Mouse (Mus musculus) kidney, postnatal 0 days (tissue): Measurements from ENCODE around the gene Map7d1. TPM values are rescaled to one million over a fixed set of nuclear protein-coding genes. Genes with fewer than 3 reads are reported as not detected.

Source experiments
- ATAC-seq: fragments of 200-750 bp; cut with Nextera tagmentation; replicated peaks from 2 replicates; pipeline ENCODE4 v1.8.0; 2017; ENCODE audit warnings: low read depth, moderate number of reproducible peaks, moderate TSS enrichment, moderate library complexity; ENCODE audit not compliant: low FRiP score
- DNase-seq: peaks from one replicate; pipeline ENCODE4 v3.0.0-alpha.2; 2016; ENCODE audit warnings: low spot score
- H3K27ac ChIP-seq: fragments of 300-500 bp; sonication (generic); 2 replicates; pipeline ENCODE4 v1.5.1; 2014; ENCODE audit warnings: mild to moderate bottlenecking
- H3K27me3 ChIP-seq: fragments of 300-500 bp; sonication (generic); 2 replicates; pipeline ENCODE4 v1.6.1; 2014; ENCODE audit warnings: low read length, mixed read lengths; ENCODE audit not compliant: insufficient read depth
- H3K36me3 ChIP-seq: fragments of 300-500 bp; sonication (generic); 2 replicates; pipeline ENCODE4 v1.6.1; 2014; ENCODE audit warnings: low read length, mixed read lengths; ENCODE audit not compliant: insufficient read depth
- H3K4me1 ChIP-seq: fragments of 300-500 bp; sonication (generic); replicated peaks from 2 replicates; pipeline ENCODE4 v1.6.1; 2014; ENCODE audit warnings: antibody characterized with exemption, low read length, mixed read lengths; ENCODE audit not compliant: insufficient read depth
- H3K4me2 ChIP-seq: fragments of 300-500 bp; sonication (generic); 2 replicates; pipeline ENCODE4 v1.6.1; 2014; ENCODE audit warnings: mild to moderate bottlenecking, low read length, moderate library complexity, mixed read lengths
- H3K4me3 ChIP-seq: fragments of 300-500 bp; sonication (generic); replicated peaks from 2 replicates; pipeline ENCODE4 v1.5.1; 2014; ENCODE audit warnings: low read depth, low read length
- H3K9ac ChIP-seq: fragments of 300-500 bp; sonication (generic); 2 replicates; pipeline ENCODE4 v1.6.1; 2014; ENCODE audit warnings: low read depth, low read length
- H3K9me3 ChIP-seq: fragments of 300-500 bp; sonication (generic); replicated peaks from 2 replicates; pipeline ENCODE4 v1.6.1; 2016; ENCODE audit warnings: low read length, inconsistent platforms, mixed read lengths
- CTCF ChIP-seq: IDR thresholded peaks from 2 replicates; pipeline ENCODE4 v1.5.1; 2016; ENCODE audit warnings: antibody characterized with exemption, low read depth, mild to moderate bottlenecking, moderate library complexity
- WGBS: fragments of 180-500 bp; shearing (Covaris S2); extraction: QIAGEN DNeasy Blood & Tissue Kit; methylation state at CpG from one replicate; pipeline ENCODE4 v1.1.7; 2014; 5-methylcytosine and 5-hydroxymethylcytosine counted together
- polyA plus RNA-seq: library from polyadenylated mRNA; unstranded; fragments of >200 nt; fragmentation: Nextera tagmentation; extraction: Ambion mirVana; gene quantifications from 2 replicates; pipeline ENCODE4 v1.2.1, GENCODE M21; 2015

Map7d1 gene
- polyA plus RNA-seq, 1 experiment from 2014 or later: 27.3 TPM

GRCm38 (mm10) chr4:126237721-126238242 is 18.4 kb downstream of the Map7d1 start:
- Histone ChIP-seq H3K36me3 (peaks cover 71% of the 10 kb centered on the region), H3K4me3 (no peak overlapping the region), H3K27me3 (no peaks in the 10 kb centered on the region), H3K9ac (no peak overlapping the region), H3K4me1 (no peaks in the 10 kb centered on the region), H3K4me2 (no peak overlapping the region), H3K27ac (no peak overlapping the region), H3K9me3 (no peaks in the 10 kb centered on the region)
- ATAC-seq (no peak), DNase-seq (peak; percentile 24)
- TF ChIP-seq CTCF: no peak; the same call in 1 of the 2 replicates
- 68% methylated on average over 5 of the region's 5 CpGs for WGBS

GRCm38 (mm10) chr4:126236467-126237280 is 19.5 kb downstream of the Map7d1 start:
- H3K4me3 ChIP-seq: no peak overlapping the region
- no peak for TF ChIP-seq CTCF
- ATAC-seq (no peak), DNase-seq (no peak)
- H3K36me3 ChIP-seq: peaks cover 76% of the 10 kb centered on the region
- H3K9me3 ChIP-seq: no peaks in the 10 kb centered on the region
- no peak overlapping the region for H3K9ac ChIP-seq
- no peak overlapping the region for H3K27ac ChIP-seq
- H3K4me1 ChIP-seq: no peaks in the 10 kb centered on the region
- WGBS: 61% methylated on average over 57 of the region's 63 CpGs
- no peaks in the 10 kb centered on the region for H3K27me3 ChIP-seq
- H3K4me2 ChIP-seq: peak overlapping the region; percentile 37

DNA sequence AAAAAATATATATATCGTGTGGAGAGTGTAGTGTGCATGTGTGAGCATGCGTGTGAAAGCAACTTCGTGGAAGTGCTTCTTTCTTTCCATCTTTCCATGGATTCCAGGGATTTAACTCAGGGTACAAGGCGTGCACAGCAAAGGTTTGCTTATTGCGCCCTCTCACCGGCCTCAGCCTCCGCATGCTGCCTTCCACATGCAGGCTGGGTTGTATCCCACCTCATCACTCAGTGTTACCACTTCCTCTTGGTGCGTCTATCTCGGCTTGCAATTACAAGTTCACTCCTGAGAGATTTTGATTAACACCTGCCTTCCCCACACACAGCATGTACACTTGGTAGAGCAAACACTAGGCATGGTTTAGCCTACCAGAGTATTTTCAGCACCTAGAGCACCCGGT is 21.0 kb downstream of the Map7d1 start:
- no peak for ATAC-seq
- 88% methylated on average over 10 of the region's 10 CpGs for WGBS
- no peak overlapping the region for H3K4me3 ChIP-seq

GRCm38 (mm10) chr4:126234496-126235175 is 21.5 kb downstream of the Map7d1 start:
- no peaks in the 10 kb centered on the region for H3K27me3 ChIP-seq
- no peaks in the 10 kb centered on the region for H3K4me1 ChIP-seq
- no peaks in the 10 kb centered on the region for H3K9me3 ChIP-seq
- H3K4me2 ChIP-seq: no peak overlapping the region
- no peak for ATAC-seq
- WGBS: 78% methylated on average over 18 of the region's 18 CpGs
- H3K4me3 ChIP-seq: no peak overlapping the region
- H3K9ac ChIP-seq: no peak overlapping the region
- peaks cover 79% of the 10 kb centered on the region for H3K36me3 ChIP-seq
- H3K27ac ChIP-seq: no peak overlapping the region
- no peak for DNase-seq
- no peak for TF ChIP-seq CTCF

More for the DNA sequence above, 21.0 kb downstream of the Map7d1 start:
- Histone ChIP-seq H3K9me3 (no peaks in the 10 kb centered on the region), H3K27me3 (no peaks in the 10 kb centered on the region), H3K27ac (no peak overlapping the region), H3K36me3 (peaks cover 82% of the 10 kb centered on the region), H3K9ac (no peak overlapping the region), H3K4me2 (no peak overlapping the region), H3K4me1 (no peaks in the 10 kb centered on the region)
- DNase-seq: no peak
- no peak for TF ChIP-seq CTCF

GRCm38 (mm10) chr4:126233676-126234308 is 22.4 kb downstream of the Map7d1 start:
- 93% methylated on average over 29 of the region's 29 CpGs for WGBS

GRCm38 (mm10) chr4:126229900-126230299 is 26.2 kb downstream of the Map7d1 start:
- H3K36me3 ChIP-seq: peaks cover 46% of the 10 kb centered on the region
- H3K27ac ChIP-seq: no peak overlapping the region
- ATAC-seq (no peak), DNase-seq (no peak)
- WGBS: 60% methylated on average over 7 of the region's 7 CpGs
- TF ChIP-seq CTCF: no peak
- no peak overlapping the region for H3K4me3 ChIP-seq
- no peak overlapping the region for H3K4me2 ChIP-seq
- H3K27me3 ChIP-seq: no peaks in the 10 kb centered on the region
- no peak overlapping the region for H3K9ac ChIP-seq
- no peaks in the 10 kb centered on the region for H3K9me3 ChIP-seq
- no peaks in the 10 kb centered on the region for H3K4me1 ChIP-seq

More at GRCm38 (mm10) chr4:126233676-126234308, 22.4 kb downstream of the Map7d1 start:
- peaks cover 73% of the 10 kb centered on the region for H3K36me3 ChIP-seq
- H3K4me3 ChIP-seq: no peak overlapping the region
- DNase-seq: no peak
- H3K9me3 ChIP-seq: no peaks in the 10 kb centered on the region
- no peak overlapping the region for H3K27ac ChIP-seq
- no peak for ATAC-seq
- H3K4me2 ChIP-seq: no peak overlapping the region
- H3K9ac ChIP-seq: no peak overlapping the region
- no peak for TF ChIP-seq CTCF
- H3K4me1 ChIP-seq: no peaks in the 10 kb centered on the region
- no peaks in the 10 kb centered on the region for H3K27me3 ChIP-seq
